Mouse (Mus musculus): Measurements from ENCODE around the gene Ddn. TPM values are rescaled to one million over a fixed set of nuclear protein-coding genes. Genes with fewer than 3 reads are reported as not detected.

Ddn gene
- polyA plus RNA-seq, 1 experiment from 2014 or later: not detected

DNA sequence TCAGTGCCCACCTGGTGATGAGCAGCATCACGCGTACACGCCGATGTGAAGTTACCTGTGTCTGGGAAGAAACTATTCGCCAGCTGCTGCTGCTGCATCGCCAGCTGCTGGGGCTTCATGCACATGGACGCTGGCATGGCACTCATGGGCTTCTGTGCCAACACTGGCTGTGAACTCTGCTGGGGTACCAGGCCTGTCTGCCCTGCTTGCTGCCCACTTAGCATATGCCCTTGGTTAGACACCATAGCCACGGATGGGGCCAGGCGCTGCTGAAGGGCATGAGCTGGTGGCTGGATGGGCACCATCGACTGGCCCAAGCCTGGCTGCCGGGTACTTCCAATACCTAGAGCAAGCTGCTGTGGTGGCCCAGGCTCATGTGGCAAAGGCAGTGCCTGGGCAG, 39.9 kb upstream of the Ddn start:
- Histone ChIP-seq H3K4me2 (ENCODE audit: low read depth, severe bottlenecking) (no peak overlapping the region), H3K27me3 (ENCODE audit: control insufficient read depth, insufficient read depth, low read length) (no peaks in the 10 kb centered on the region), H3K36me3 (ENCODE audit: control insufficient read depth, insufficient read depth, low read length) (peaks cover 75% of the 10 kb centered on the region), H3K9me3 (ENCODE audit: control insufficient read depth, low read length) (no peaks in the 10 kb centered on the region), H3K4me3 (ENCODE audit: low read depth, low read length) (no peak overlapping the region), H3K27ac (replicated peaks; ENCODE audit: low read depth, low read length) (no peak overlapping the region), H3K4me1 (ENCODE audit: control insufficient read depth, insufficient read depth, low read length) (no peaks in the 10 kb centered on the region), H3K9ac (ENCODE audit: low read length) (no peak overlapping the region)
- 98% methylated on average over 11 of the region's 11 CpGs for WGBS
- DNase-seq (ENCODE audit: low spot score): no peak
- ATAC-seq (ENCODE audit: insufficient number of reproducible peaks, low FRiP score, low TSS enrichment, low read depth): no peak

DNA sequence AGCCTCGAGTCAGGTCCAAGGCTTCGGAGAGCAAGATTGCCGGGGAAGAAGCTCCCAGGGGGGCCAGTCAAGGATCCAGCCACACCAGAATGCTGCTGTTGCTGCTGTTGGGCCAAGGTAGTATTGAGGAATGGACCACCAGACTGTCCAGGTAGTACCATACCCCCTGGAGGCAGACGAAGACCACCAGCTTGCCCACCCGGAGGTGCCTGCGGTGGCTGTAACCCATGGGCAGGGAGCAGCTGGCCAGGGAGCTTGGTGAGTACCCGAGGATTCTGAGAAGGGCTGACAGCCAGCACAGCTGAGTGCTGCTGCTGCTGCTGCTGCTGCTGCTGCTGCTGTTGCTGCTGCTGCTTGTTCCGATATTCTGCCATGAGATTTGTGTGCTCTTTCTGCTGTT, 36.9 kb upstream of the Ddn start:
- H3K4me3 ChIP-seq (ENCODE audit: low read depth, low read length): no peak overlapping the region
- H3K9ac ChIP-seq (ENCODE audit: low read length): no peak overlapping the region
- no peak overlapping the region for H3K27ac ChIP-seq (replicated peaks; ENCODE audit: low read depth, low read length)
- DNase-seq (ENCODE audit: low spot score) (no peak), ATAC-seq (ENCODE audit: insufficient number of reproducible peaks, low FRiP score, low TSS enrichment, low read depth) (no peak)
- H3K36me3 ChIP-seq (ENCODE audit: control insufficient read depth, insufficient read depth, low read length): peaks cover 85% of the 10 kb centered on the region
- 89% methylated on average over 8 of the region's 8 CpGs for WGBS
- H3K4me2 ChIP-seq (ENCODE audit: low read depth, severe bottlenecking): no peak overlapping the region
- H3K4me1 ChIP-seq (ENCODE audit: control insufficient read depth, insufficient read depth, low read length): no peaks in the 10 kb centered on the region
- no peaks in the 10 kb centered on the region for H3K27me3 ChIP-seq (ENCODE audit: control insufficient read depth, insufficient read depth, low read length)
- no peaks in the 10 kb centered on the region for H3K9me3 ChIP-seq (ENCODE audit: control insufficient read depth, low read length)

DNA sequence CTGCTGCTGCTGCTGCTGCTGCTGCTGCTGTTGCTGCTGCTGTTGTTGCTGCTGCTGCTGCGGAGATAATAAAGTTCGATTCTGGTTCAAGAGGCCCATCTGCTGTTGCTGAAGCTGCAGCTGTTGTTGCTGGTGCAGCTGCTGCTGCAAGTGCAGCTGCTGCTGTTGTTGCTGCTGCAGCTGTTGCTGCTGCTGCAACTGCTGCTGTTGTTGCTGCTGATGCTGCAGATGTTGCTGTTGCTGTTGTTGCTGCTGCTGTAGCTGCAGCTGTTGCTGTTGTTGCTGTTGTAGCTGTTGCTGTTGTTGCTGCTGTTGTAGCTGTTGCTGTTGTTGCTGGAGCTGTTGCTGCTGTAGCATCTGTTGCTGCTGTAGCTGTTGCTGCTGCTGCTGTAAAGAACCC, 35.9 kb upstream of the Ddn start:
- H3K9ac ChIP-seq (ENCODE audit: low read length): no peak overlapping the region
- no peak overlapping the region for H3K4me3 ChIP-seq (ENCODE audit: low read depth, low read length)
- DNase-seq (ENCODE audit: low spot score): no peak
- H3K27ac ChIP-seq (replicated peaks; ENCODE audit: low read depth, low read length): no peak overlapping the region
- peaks cover 85% of the 10 kb centered on the region for H3K36me3 ChIP-seq (ENCODE audit: control insufficient read depth, insufficient read depth, low read length)
- H3K27me3 ChIP-seq (ENCODE audit: control insufficient read depth, insufficient read depth, low read length): no peaks in the 10 kb centered on the region
- H3K9me3 ChIP-seq (ENCODE audit: control insufficient read depth, low read length): no peaks in the 10 kb centered on the region
- no peaks in the 10 kb centered on the region for H3K4me1 ChIP-seq (ENCODE audit: control insufficient read depth, insufficient read depth, low read length)
- WGBS: 93% methylated on average over 2 of the region's 2 CpGs
- no peak for ATAC-seq (ENCODE audit: insufficient number of reproducible peaks, low FRiP score, low TSS enrichment, low read depth)
- H3K4me2 ChIP-seq (ENCODE audit: low read depth, severe bottlenecking): 0 out of 2 replicates have a peak overlapping the region, but pooled peaks have one; percentile 1

DNA sequence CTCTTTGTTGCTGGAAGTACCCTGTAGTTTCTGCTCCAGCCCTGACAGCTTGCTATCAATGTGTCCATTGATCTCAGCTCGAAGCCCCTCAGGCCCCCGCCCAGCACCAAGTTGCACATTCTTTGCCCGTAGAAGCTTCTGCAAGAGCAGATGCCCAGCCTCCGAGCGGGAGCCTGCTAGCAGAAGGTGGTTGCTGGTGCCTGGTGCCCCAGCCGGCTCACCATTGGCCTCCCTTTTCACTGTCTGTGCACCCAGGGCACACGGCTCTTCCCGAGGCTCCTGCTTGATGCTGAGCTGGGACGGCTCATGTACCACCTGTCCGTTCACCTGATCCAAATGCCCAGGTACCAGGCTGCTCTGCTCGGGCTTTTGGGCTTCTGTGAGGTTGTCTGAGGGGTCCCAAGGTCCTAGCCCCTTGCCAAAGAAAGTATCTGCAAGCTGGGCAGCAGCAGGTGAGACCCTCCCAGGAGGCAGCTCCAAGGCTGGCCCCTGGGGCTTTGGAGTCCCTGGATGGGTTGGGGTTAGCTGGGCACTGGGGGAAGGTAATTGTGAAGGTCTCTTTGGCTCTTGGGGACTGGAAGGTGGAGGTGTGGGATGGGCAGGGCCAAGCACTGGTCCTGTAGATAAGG, 34.4 kb upstream of the Ddn start:
- no peak overlapping the region for H3K4me2 ChIP-seq (ENCODE audit: low read depth, severe bottlenecking)
- peaks cover 83% of the 10 kb centered on the region for H3K36me3 ChIP-seq (ENCODE audit: control insufficient read depth, insufficient read depth, low read length)
- no peaks in the 10 kb centered on the region for H3K4me1 ChIP-seq (ENCODE audit: control insufficient read depth, insufficient read depth, low read length)
- no peak overlapping the region for H3K9ac ChIP-seq (ENCODE audit: low read length)
- ATAC-seq (ENCODE audit: insufficient number of reproducible peaks, low FRiP score, low TSS enrichment, low read depth): no peak
- no peak for DNase-seq (ENCODE audit: low spot score)
- no peaks in the 10 kb centered on the region for H3K9me3 ChIP-seq (ENCODE audit: control insufficient read depth, low read length)
- no peak overlapping the region for H3K27ac ChIP-seq (replicated peaks; ENCODE audit: low read depth, low read length)
- H3K4me3 ChIP-seq (ENCODE audit: low read depth, low read length): no peak overlapping the region
- 92% methylated on average over 11 of the region's 11 CpGs for WGBS
- no peaks in the 10 kb centered on the region for H3K27me3 ChIP-seq (ENCODE audit: control insufficient read depth, insufficient read depth, low read length)

DNA sequence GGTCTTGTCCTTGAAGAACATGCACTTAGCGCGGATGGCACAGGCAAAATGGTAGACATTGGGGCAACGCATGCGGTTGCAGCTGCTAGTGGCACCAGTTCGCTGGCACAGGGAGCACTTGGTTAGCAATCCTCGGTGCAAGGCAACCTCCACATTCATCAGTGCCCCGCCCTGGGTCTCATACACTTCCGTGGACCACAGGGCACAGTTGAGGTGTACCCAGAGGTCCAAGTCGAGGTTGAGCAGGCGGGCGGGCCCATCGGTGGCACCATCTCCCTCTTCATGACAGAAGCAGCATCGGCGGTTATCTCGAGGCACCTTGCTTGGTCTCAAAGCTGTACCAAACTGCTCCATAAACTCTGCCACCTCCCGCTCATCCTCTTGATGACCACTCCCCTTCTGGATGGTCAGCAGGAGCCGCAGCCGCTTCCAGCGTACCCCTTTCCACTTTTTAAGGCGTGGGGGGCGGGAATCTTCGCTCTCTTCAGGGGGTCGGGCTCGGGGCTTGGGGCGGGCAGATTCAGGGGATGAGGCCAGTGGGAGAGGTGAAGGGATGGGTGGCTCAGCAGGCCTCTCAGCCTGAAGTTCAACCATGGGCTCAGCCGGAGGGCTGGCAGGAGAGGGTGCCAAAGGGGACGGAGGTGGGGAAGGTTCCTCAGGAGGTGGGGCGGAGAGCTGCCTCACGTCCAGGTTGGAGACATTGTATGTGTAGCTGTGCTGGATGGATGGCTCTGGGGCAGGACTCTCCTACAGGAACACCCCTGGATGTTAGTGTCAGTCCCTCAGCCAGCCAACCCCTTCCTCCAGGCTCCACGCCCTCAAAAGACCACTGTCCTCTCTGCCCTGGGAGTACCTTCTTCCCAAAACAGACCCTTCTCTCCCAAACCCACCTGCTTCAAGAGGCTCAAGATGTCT, 30.6 kb upstream of the Ddn start:
- ATAC-seq (ENCODE audit: insufficient number of reproducible peaks, low FRiP score, low TSS enrichment, low read depth) (no peak), DNase-seq (ENCODE audit: low spot score) (no peak)
- H3K36me3 ChIP-seq (ENCODE audit: control insufficient read depth, insufficient read depth, low read length): peaks cover 85% of the 10 kb centered on the region
- H3K27me3 ChIP-seq (ENCODE audit: control insufficient read depth, insufficient read depth, low read length): no peaks in the 10 kb centered on the region
- no peaks in the 10 kb centered on the region for H3K9me3 ChIP-seq (ENCODE audit: control insufficient read depth, low read length)
- no peak overlapping the region for H3K9ac ChIP-seq (ENCODE audit: low read length)
- no peak overlapping the region for H3K27ac ChIP-seq (replicated peaks; ENCODE audit: low read depth, low read length)
- H3K4me3 ChIP-seq (ENCODE audit: low read depth, low read length): no peak overlapping the region
- H3K4me2 ChIP-seq (ENCODE audit: low read depth, severe bottlenecking): no peak overlapping the region
- no peaks in the 10 kb centered on the region for H3K4me1 ChIP-seq (ENCODE audit: control insufficient read depth, insufficient read depth, low read length)
- WGBS: 94% methylated on average over 30 of the region's 30 CpGs

DNA sequence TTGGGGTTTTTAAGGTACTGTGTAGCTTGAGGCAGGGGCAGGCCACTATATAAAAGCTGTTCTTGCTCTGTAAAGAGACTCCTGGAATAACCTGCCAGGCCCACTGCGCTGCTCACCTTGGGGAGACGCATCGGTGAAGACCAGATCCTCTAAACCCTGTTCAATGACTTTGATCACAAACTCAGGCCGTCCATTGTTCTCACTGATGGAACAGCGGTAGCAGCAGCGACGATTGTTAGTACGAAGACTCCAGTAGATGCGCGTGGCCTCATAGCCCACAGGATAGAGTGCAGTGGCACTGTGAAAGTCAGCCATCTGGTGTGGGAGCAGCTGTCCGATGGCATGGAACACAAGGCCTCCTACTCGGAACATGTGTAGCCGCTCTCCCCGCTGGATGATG, 29.9 kb upstream of the Ddn start:
- no peaks in the 10 kb centered on the region for H3K9me3 ChIP-seq (ENCODE audit: control insufficient read depth, low read length)
- H3K4me1 ChIP-seq (ENCODE audit: control insufficient read depth, insufficient read depth, low read length): no peaks in the 10 kb centered on the region
- H3K36me3 ChIP-seq (ENCODE audit: control insufficient read depth, insufficient read depth, low read length): peaks cover 84% of the 10 kb centered on the region
- DNase-seq (ENCODE audit: low spot score) (no peak), ATAC-seq (ENCODE audit: insufficient number of reproducible peaks, low FRiP score, low TSS enrichment, low read depth) (no peak)
- WGBS: 93% methylated on average over 14 of the region's 14 CpGs
- H3K4me2 ChIP-seq (ENCODE audit: low read depth, severe bottlenecking): no peak overlapping the region
- no peaks in the 10 kb centered on the region for H3K27me3 ChIP-seq (ENCODE audit: control insufficient read depth, insufficient read depth, low read length)
- H3K27ac ChIP-seq (replicated peaks; ENCODE audit: low read depth, low read length): no peak overlapping the region
- H3K4me3 ChIP-seq (ENCODE audit: low read depth, low read length): no peak overlapping the region
- no peak overlapping the region for H3K9ac ChIP-seq (ENCODE audit: low read length)

- Histone ChIP-seq H3K27ac (replicated peaks; ENCODE audit: low read depth, low read length) (no peak overlapping the region), H3K36me3 (ENCODE audit: control insufficient read depth, insufficient read depth, low read length) (peaks cover 78% of the 10 kb centered on the region), H3K9me3 (ENCODE audit: control insufficient read depth, low read length) (no peaks in the 10 kb centered on the region), H3K9ac (ENCODE audit: low read length) (no peak overlapping the region), H3K4me3 (ENCODE audit: low read depth, low read length) (no peak overlapping the region), H3K27me3 (ENCODE audit: control insufficient read depth, insufficient read depth, low read length) (no peaks in the 10 kb centered on the region), H3K4me2 (ENCODE audit: low read depth, severe bottlenecking) (no peak overlapping the region), H3K4me1 (ENCODE audit: control insufficient read depth, insufficient read depth, low read length) (no peaks in the 10 kb centered on the region)
- ATAC-seq (ENCODE audit: insufficient number of reproducible peaks, low FRiP score, low TSS enrichment, low read depth) (no peak), DNase-seq (ENCODE audit: low spot score) (no peak)
- 76% methylated on average over 4 of the region's 4 CpGs for WGBS
Observed at GRCm38 (mm10) chr15:98837743-98838103, 28.4 kb upstream of the Ddn start.

- peaks cover 74% of the 10 kb centered on the region for H3K36me3 ChIP-seq (ENCODE audit: control insufficient read depth, insufficient read depth, low read length)
- H3K27ac ChIP-seq (replicated peaks; ENCODE audit: low read depth, low read length): no peak overlapping the region
- no peak overlapping the region for H3K4me2 ChIP-seq (ENCODE audit: low read depth, severe bottlenecking)
- WGBS: 94% methylated on average over 21 of the region's 21 CpGs
- no peak for DNase-seq (ENCODE audit: low spot score)
- H3K9ac ChIP-seq (ENCODE audit: low read length): no peak overlapping the region
- H3K9me3 ChIP-seq (ENCODE audit: control insufficient read depth, low read length): no peaks in the 10 kb centered on the region
- H3K4me3 ChIP-seq (ENCODE audit: low read depth, low read length): no peak overlapping the region
- no peaks in the 10 kb centered on the region for H3K27me3 ChIP-seq (ENCODE audit: control insufficient read depth, insufficient read depth, low read length)
- no peaks in the 10 kb centered on the region for H3K4me1 ChIP-seq (ENCODE audit: control insufficient read depth, insufficient read depth, low read length)
- no peak for ATAC-seq (ENCODE audit: insufficient number of reproducible peaks, low FRiP score, low TSS enrichment, low read depth)
Observed at GRCm38 (mm10) chr15:98837006-98837742, 27.9 kb upstream of the Ddn start.
